Mouse (Mus musculus) adipocyte (in vitro differentiated cells): ENCODE data around the gene Scgb1b17.
"Not testable (repeated sequence)": the region's sequence is repeated elsewhere in the genome, so short reads cannot be mapped to it uniquely, and the experiment has no call there.

Experiments used
- DNase-seq: peaks from one replicate; pipeline ENCODE4 v3.0.0-alpha.2; 2016; ENCODE audit warnings: low spot score

The Scgb1b17 gene

GRCm38 (mm10) chr7:33063149-33063548 is at the start of gene Scgb1b17:
Scgb1b17 (plus strand) TSS chr7:33063449.
- not testable (repeated sequence) for DNase-seq

- not testable (repeated sequence) for DNase-seq
Measured at GRCm38 (mm10) chr7:33056461-33056860, 6.8 kb upstream of the Scgb1b17 start, which contains the start of gene Scgb2b17. Scgb2b17 (minus strand) TSS chr7:33056561.
